10 mouse cellular contexts compared by ENCODE assay signal in genomic region chr1:59464696-59465639, GRCm38 (mm10). TPM values are rescaled to one million over a fixed set of nuclear protein-coding genes. Genes with fewer than 3 reads are reported as not detected.
DNase-seq lines count a peak whose midpoint lies in the region; ATAC-seq lines count a peak whose summit lies in the region.
"Had no signal": no experiment of that assay in that cellular context is flagged by ENCODE, and none has a peak within 500 bp of the region (broad histone marks: within the 10 kb centered on the region; RNA-seq: fewer than 3 reads in every experiment).

No protein-coding gene starts in this region.

- no peaks in the 10 kb centered on the region for H3K27me3 ChIP-seq in lung, embryonic 16.5 days (ENCODE audit: control insufficient read depth, insufficient read depth, low read depth, low read length)
- no peaks in the 10 kb centered on the region for H3K27me3 ChIP-seq in embryonic facial prominence, embryonic 15.5 days
- no peaks in the 10 kb centered on the region for H3K27me3 ChIP-seq in limb, embryonic 11.5 days (ENCODE audit: control insufficient read depth, insufficient read depth, low read length)
- no peaks in the 10 kb centered on the region for H3K27me3 ChIP-seq in neural tube, embryonic 14.5 days (ENCODE audit: control insufficient read depth, insufficient read depth, low read length)

- 0 out of 2 replicates have a peak overlapping the region, but pooled peaks have one; percentile 6 for H3K9ac ChIP-seq in lung, embryonic 16.5 days (ENCODE audit: low read length)
- no peak overlapping the region for H3K9ac ChIP-seq in embryonic facial prominence, embryonic 15.5 days
- 0 out of 2 replicates have a peak overlapping the region, but pooled peaks have one; percentile 12 for H3K9ac ChIP-seq in limb, embryonic 11.5 days (ENCODE audit: low read length)
- H3K9ac ChIP-seq in neural tube, embryonic 14.5 days (replicated peaks; ENCODE audit: low read depth, low read length), result no peak overlapping the region

- DNase-seq in lung, adult 18-20 months, result no peak
- DNase-seq in limb, embryonic 11.5 days (ENCODE audit: low spot score), result no peak
- no peak for DNase-seq in cerebellum, adult 11 months
- no peak for DNase-seq in embryo, embryonic 11 days
- DNase-seq: adrenal gland, postnatal 36 days had no signal

- H3K4me3 ChIP-seq in lung, embryonic 16.5 days (ENCODE audit: low read length), result no peak overlapping the region
- no peak overlapping the region for H3K4me3 ChIP-seq in embryonic facial prominence, embryonic 15.5 days (replicated peaks)
- no peak overlapping the region for H3K4me3 ChIP-seq in limb, embryonic 11.5 days (ENCODE audit: low read depth, low read length)
- H3K4me3 ChIP-seq in neural tube, embryonic 14.5 days (ENCODE audit: low read depth, low read length), result no peak overlapping the region
- H3K4me3 ChIP-seq: layer of hippocampus, adult 2 months had no signal

- no peaks in the 10 kb centered on the region for H3K9me3 ChIP-seq in lung, embryonic 16.5 days (ENCODE audit: control insufficient read depth, low read length)
- H3K9me3 ChIP-seq in embryonic facial prominence, embryonic 15.5 days (replicated peaks), result no peaks in the 10 kb centered on the region
- H3K9me3 ChIP-seq in limb, embryonic 11.5 days (ENCODE audit: control insufficient read depth, low read length), result no peaks in the 10 kb centered on the region
- H3K9me3 ChIP-seq in neural tube, embryonic 14.5 days (ENCODE audit: control insufficient read depth, low read length), result no peaks in the 10 kb centered on the region

- no peaks in the 10 kb centered on the region for H3K36me3 ChIP-seq in lung, embryonic 16.5 days (ENCODE audit: control insufficient read depth, insufficient read depth, low read length)
- no peaks in the 10 kb centered on the region for H3K36me3 ChIP-seq in embryonic facial prominence, embryonic 15.5 days
- H3K36me3 ChIP-seq in limb, embryonic 11.5 days (ENCODE audit: control insufficient read depth, insufficient read depth, low read length), result no peaks in the 10 kb centered on the region
- H3K36me3 ChIP-seq in neural tube, embryonic 14.5 days (ENCODE audit: control insufficient read depth, insufficient read depth, low read length), result no peaks in the 10 kb centered on the region

- H3K27ac ChIP-seq in lung, embryonic 16.5 days (ENCODE audit: low read length), result peak overlapping the region; percentile 34
- H3K27ac ChIP-seq in embryonic facial prominence, embryonic 15.5 days (replicated peaks), result 0 out of 2 replicates have a peak overlapping the region, but pooled peaks have one; percentile 44
- no peak overlapping the region for H3K27ac ChIP-seq in limb, embryonic 11.5 days (replicated peaks; ENCODE audit: low read depth, low read length)
- H3K27ac ChIP-seq in neural tube, embryonic 14.5 days (ENCODE audit: low read depth, low read length), result peak overlapping the region; percentile 24; the same call in 1 of the 2 replicates
- H3K27ac ChIP-seq: layer of hippocampus, adult 2 months had no signal

- peak; percentile 84 for ATAC-seq in lung, embryonic 16.5 days (ENCODE audit: low read depth)
- no peak for ATAC-seq in embryonic facial prominence, embryonic 15.5 days (ENCODE audit: insufficient number of reproducible peaks, low FRiP score, low TSS enrichment, low read depth)
- no peak for ATAC-seq in limb, embryonic 11.5 days (ENCODE audit: insufficient number of reproducible peaks, low FRiP score, low TSS enrichment, low read depth)
- peak; percentile 54; the same call in 1 of the 2 replicates for ATAC-seq in neural tube, embryonic 14.5 days (ENCODE audit: low read depth)

- H3K4me1 ChIP-seq in lung, embryonic 16.5 days (replicated peaks; ENCODE audit: control insufficient read depth, insufficient read depth, low read length), result peaks cover 7% of the 10 kb centered on the region
- peaks cover 5% of the 10 kb centered on the region; the same call in 1 of the 2 replicates for H3K4me1 ChIP-seq in embryonic facial prominence, embryonic 15.5 days
- peaks cover 11% of the 10 kb centered on the region for H3K4me1 ChIP-seq in limb, embryonic 11.5 days (ENCODE audit: control insufficient read depth, insufficient read depth, low read length)
- H3K4me1 ChIP-seq in neural tube, embryonic 14.5 days (ENCODE audit: control insufficient read depth, insufficient read depth, low read length), result peaks cover 8% of the 10 kb centered on the region; the same call in 1 of the 2 replicates

- H3K4me2 ChIP-seq in lung, embryonic 16.5 days (ENCODE audit: low read depth, low read length), result no peak overlapping the region; the same call in 1 of the 2 replicates
- H3K4me2 ChIP-seq in embryonic facial prominence, embryonic 15.5 days (replicated peaks), result no peak overlapping the region
- H3K4me2 ChIP-seq in limb, embryonic 11.5 days (ENCODE audit: low read depth, severe bottlenecking), result no peak overlapping the region
- H3K4me2 ChIP-seq in neural tube, embryonic 14.5 days (ENCODE audit: low read depth, low read length), result no peak overlapping the region

- WGBS in lung, embryonic 16.5 days, result 17% methylated on average over 17 of the region's 17 CpGs
- WGBS in embryonic facial prominence, embryonic 15.5 days, result 46% methylated on average over 17 of the region's 17 CpGs
- WGBS in limb, embryonic 11.5 days, result 37% methylated on average over 17 of the region's 17 CpGs
- 13% methylated on average over 17 of the region's 17 CpGs for WGBS in neural tube, embryonic 14.5 days

RNA-seq across cellular contexts. Expression of gene Fzd7, which starts 17.3 kb away (rescaled TPM):
- 12.4 and 12.9 TPM in 2 replicates for polyA plus RNA-seq in lung, embryonic 16.5 days (2015; fragmentation: Nextera tagmentation; extraction: Ambion mirVana)
- polyA plus RNA-seq in embryonic facial prominence, embryonic 15.5 days (2015; fragmentation: Nextera tagmentation; extraction: Ambion mirVana), result 11.9 TPM in 2 replicates
- polyA plus RNA-seq in limb, embryonic 11.5 days (2014; fragmentation: Nextera tagmentation; extraction: Ambion mirVana), result 15.3 and 19.7 TPM in 2 replicates
- polyA plus RNA-seq in neural tube, embryonic 14.5 days (2014; fragmentation: Nextera tagmentation; extraction: Ambion mirVana), result 4.3 and 4.5 TPM in 2 replicates

RNA-seq across cellular contexts. Expression of gene Gm973, which starts 51.1 kb away (rescaled TPM):
- 2.0 and 2.3 TPM in 2 replicates for polyA plus RNA-seq in lung, embryonic 16.5 days (2015; fragmentation: Nextera tagmentation; extraction: Ambion mirVana)
- 9.0 and 13.4 TPM in 2 replicates for polyA plus RNA-seq in embryonic facial prominence, embryonic 15.5 days (2015; fragmentation: Nextera tagmentation; extraction: Ambion mirVana)
- 0.51 and 0.55 TPM in 2 replicates for polyA plus RNA-seq in limb, embryonic 11.5 days (2014; fragmentation: Nextera tagmentation; extraction: Ambion mirVana)
- polyA plus RNA-seq in neural tube, embryonic 14.5 days (2014; fragmentation: Nextera tagmentation; extraction: Ambion mirVana), result 9.0 and 13.2 TPM in 2 replicates
- polyA plus RNA-seq: liver, embryonic 16.5 days had no signal

Comparison
In these comparisons a context has a peak if more than half of its experiments do, and no peak if none do; other contexts are left out.
1. ATAC-seq: peak in lung, embryonic 16.5 days (single experiment) and neural tube, embryonic 14.5 days (single experiment); none in embryonic facial prominence, embryonic 15.5 days (single experiment) and limb, embryonic 11.5 days (single experiment).
2. H3K9ac ChIP-seq: peak in lung, embryonic 16.5 days (single experiment) and limb, embryonic 11.5 days (single experiment); none in embryonic facial prominence, embryonic 15.5 days (single experiment) and neural tube, embryonic 14.5 days (single experiment).